Mouse (Mus musculus) stomach, embryonic 14.5 days (tissue): ENCODE results near the gene Xpr1. TPM values are rescaled to one million over a fixed set of nuclear protein-coding genes. Genes with fewer than 3 reads are reported as not detected.

Experiments used
- ATAC-seq: fragments of 200-750 bp; cut with Nextera tagmentation; 2 replicates; pipeline ENCODE4 v1.8.0; 2017; ENCODE audit warnings: low read depth, moderate TSS enrichment; ENCODE audit not compliant: insufficient number of reproducible peaks, insufficient read depth, low FRiP score
- H3K27ac ChIP-seq: fragments of 300-500 bp; sonication (generic); 2 replicates; pipeline ENCODE4 v1.5.1; 2014; ENCODE audit warnings: mild to moderate bottlenecking, low read length, moderate library complexity, mixed read lengths
- H3K27me3 ChIP-seq: fragments of 300-500 bp; sonication (generic); 2 replicates; pipeline ENCODE4 v1.6.1; 2014; ENCODE audit warnings: low read length, control low read depth, mixed read lengths; ENCODE audit not compliant: control insufficient read depth, insufficient read depth
- H3K36me3 ChIP-seq: fragments of 300-500 bp; sonication (generic); 2 replicates; pipeline ENCODE4 v1.6.1; 2014; ENCODE audit warnings: mild to moderate bottlenecking, control low read depth, low read length, moderate library complexity, mixed read lengths; ENCODE audit not compliant: control insufficient read depth, insufficient read depth
- H3K4me1 ChIP-seq: fragments of 300-500 bp; sonication (generic); 2 replicates; pipeline ENCODE4 v1.6.1; 2014; ENCODE audit warnings: low read length, control low read depth, mixed read lengths; ENCODE audit not compliant: control insufficient read depth, insufficient read depth
- H3K4me2 ChIP-seq: fragments of 300-500 bp; sonication (generic); replicated peaks from 2 replicates; pipeline ENCODE4 v1.6.1; 2014; ENCODE audit warnings: low read depth, low read length, control low read depth
- H3K4me3 ChIP-seq: fragments of 300-500 bp; sonication (generic); 2 replicates; pipeline ENCODE4 v1.5.1; 2014; ENCODE audit warnings: low read depth, low read length, control low read depth
- H3K9ac ChIP-seq: fragments of 300-500 bp; sonication (generic); replicated peaks from 2 replicates; pipeline ENCODE4 v1.6.1; 2014; ENCODE audit warnings: low read depth, mild to moderate bottlenecking, control low read depth, low read length, moderate library complexity, mixed read lengths
- H3K9me3 ChIP-seq: fragments of 300-500 bp; sonication (generic); 2 replicates; pipeline ENCODE4 v1.6.1; 2016; ENCODE audit warnings: low read depth, low read length, control low read depth; ENCODE audit not compliant: control insufficient read depth
- WGBS: fragments of 180-500 bp; shearing (Covaris S2); extraction: QIAGEN DNeasy Blood & Tissue Kit; methylation state at CpG from one replicate; pipeline ENCODE4 v1.1.7; 2014; 5-methylcytosine and 5-hydroxymethylcytosine counted together
- polyA plus RNA-seq: library from polyadenylated mRNA; unstranded; fragments of >200 nt; fragmentation: Nextera tagmentation; extraction: Ambion mirVana; gene quantifications from 2 replicates; pipeline ENCODE4 v1.2.1, GENCODE M21; 2014

Gene Xpr1
- polyA plus RNA-seq, 1 experiment from 2014 or later: 12.5 TPM

GRCm38 (mm10) chr1:155422022-155422421 lies 4.8 kb upstream of the Xpr1 start:
- H3K9me3 ChIP-seq: no peaks in the 10 kb centered on the region
- H3K27ac ChIP-seq: no peak overlapping the region
- no peak overlapping the region for H3K9ac ChIP-seq
- H3K27me3 ChIP-seq: no peaks in the 10 kb centered on the region
- ATAC-seq: no peak
- H3K36me3 ChIP-seq: no peaks in the 10 kb centered on the region
- WGBS: 83% methylated on average over 7 of the region's 7 CpGs
- no peak overlapping the region for H3K4me3 ChIP-seq
- H3K4me2 ChIP-seq: no peak overlapping the region
- no peaks in the 10 kb centered on the region for H3K4me1 ChIP-seq

- Histone ChIP-seq H3K36me3 (no peaks in the 10 kb centered on the region), H3K9ac (peak overlapping the region; percentile 55), H3K4me2 (peak overlapping the region; percentile 82), H3K27me3 (no peaks in the 10 kb centered on the region), H3K9me3 (no peaks in the 10 kb centered on the region), H3K4me3 (peak overlapping the region; percentile 95), H3K4me1 (0 out of 2 replicates have a peak, but pooled peaks cover 3% of the 10 kb centered on the region), H3K27ac (peak overlapping the region; percentile 76; the same call in 1 of the 2 replicates)
- WGBS: 4% methylated on average over 6 of the region's 6 CpGs
- no peak for ATAC-seq
Observed at GRCm38 (mm10) chr1:155416147-155416700, 991 bp downstream of the Xpr1 start.

GRCm38 (mm10) chr1:155415421-155415820 lies 1.8 kb downstream of the Xpr1 start:
- 33% methylated on average over 4 of the region's 4 CpGs for WGBS
- Histone ChIP-seq H3K27me3 (no peaks in the 10 kb centered on the region), H3K27ac (no peak overlapping the region), H3K9me3 (no peaks in the 10 kb centered on the region), H3K4me3 (no peak overlapping the region), H3K36me3 (no peaks in the 10 kb centered on the region), H3K9ac (no peak overlapping the region), H3K4me2 (no peak overlapping the region), H3K4me1 (0 out of 2 replicates have a peak, but pooled peaks cover 3% of the 10 kb centered on the region)
- ATAC-seq: no peak

GRCm38 (mm10) chr1:155412705-155413104 lies 4.5 kb downstream of the Xpr1 start:
- Histone ChIP-seq H3K27ac (no peak overlapping the region), H3K36me3 (no peaks in the 10 kb centered on the region), H3K27me3 (no peaks in the 10 kb centered on the region), H3K4me1 (0 out of 2 replicates have a peak, but pooled peaks cover 3% of the 10 kb centered on the region), H3K9me3 (no peaks in the 10 kb centered on the region), H3K4me3 (no peak overlapping the region), H3K4me2 (no peak overlapping the region), H3K9ac (no peak overlapping the region)
- 70% methylated on average over 2 of the region's 2 CpGs for WGBS
- no peak for ATAC-seq

- no peaks in the 10 kb centered on the region for H3K9me3 ChIP-seq
- WGBS: 78% methylated on average over 2 of the region's 2 CpGs
- H3K4me1 ChIP-seq: no peaks in the 10 kb centered on the region
- no peak overlapping the region for H3K4me3 ChIP-seq
- no peak overlapping the region for H3K4me2 ChIP-seq
- H3K27ac ChIP-seq: no peak overlapping the region
- no peaks in the 10 kb centered on the region for H3K27me3 ChIP-seq
- ATAC-seq: no peak
- no peaks in the 10 kb centered on the region for H3K36me3 ChIP-seq
- H3K9ac ChIP-seq: no peak overlapping the region
Observed at GRCm38 (mm10) chr1:155408577-155408966, 8.6 kb downstream of the Xpr1 start.

- WGBS: 73% methylated on average over 11 of the region's 11 CpGs
- Histone ChIP-seq H3K4me3 (no peak overlapping the region), H3K27me3 (no peaks in the 10 kb centered on the region), H3K27ac (no peak overlapping the region), H3K4me2 (no peak overlapping the region), H3K9ac (no peak overlapping the region), H3K36me3 (no peaks in the 10 kb centered on the region), H3K9me3 (no peaks in the 10 kb centered on the region), H3K4me1 (no peaks in the 10 kb centered on the region)
- no peak for ATAC-seq
Observed at GRCm38 (mm10) chr1:155407697-155408576, 9.3 kb downstream of the Xpr1 start.

- no peak for ATAC-seq
- WGBS: 90% methylated on average over 4 of the region's 4 CpGs
- no peaks in the 10 kb centered on the region for H3K36me3 ChIP-seq
Observed at GRCm38 (mm10) chr1:155400056-155400455, 17.2 kb downstream of the Xpr1 start.

GRCm38 (mm10) chr1:155394829-155395228 lies 22.4 kb downstream of the Xpr1 start:
- Histone ChIP-seq H3K27ac (no peak overlapping the region), H3K36me3 (no peaks in the 10 kb centered on the region), H3K4me1 (no peaks in the 10 kb centered on the region), H3K4me2 (no peak overlapping the region), H3K4me3 (no peak overlapping the region), H3K9me3 (no peaks in the 10 kb centered on the region), H3K27me3 (no peaks in the 10 kb centered on the region), H3K9ac (no peak overlapping the region)
- no peak for ATAC-seq
- 66% methylated on average over 6 of the region's 6 CpGs for WGBS

More at GRCm38 (mm10) chr1:155400056-155400455, 17.2 kb downstream of the Xpr1 start:
- H3K9me3 ChIP-seq: no peaks in the 10 kb centered on the region
- no peaks in the 10 kb centered on the region for H3K27me3 ChIP-seq
- H3K4me3 ChIP-seq: no peak overlapping the region
- no peaks in the 10 kb centered on the region for H3K4me1 ChIP-seq
- H3K9ac ChIP-seq: no peak overlapping the region
- H3K27ac ChIP-seq: no peak overlapping the region
- H3K4me2 ChIP-seq: no peak overlapping the region
